Mouse (Mus musculus): ENCODE measurements at regions not wholly inside any gene's neighbourhood (a gene's known extent, or its start where the extent isn't known, plus 50 kb on each side); places are given as distances from the start of the nearest gene placed in this dataset.
A peak's percentile ranks its signal among the peaks of the same experiment; 100 is the strongest.

DNA sequence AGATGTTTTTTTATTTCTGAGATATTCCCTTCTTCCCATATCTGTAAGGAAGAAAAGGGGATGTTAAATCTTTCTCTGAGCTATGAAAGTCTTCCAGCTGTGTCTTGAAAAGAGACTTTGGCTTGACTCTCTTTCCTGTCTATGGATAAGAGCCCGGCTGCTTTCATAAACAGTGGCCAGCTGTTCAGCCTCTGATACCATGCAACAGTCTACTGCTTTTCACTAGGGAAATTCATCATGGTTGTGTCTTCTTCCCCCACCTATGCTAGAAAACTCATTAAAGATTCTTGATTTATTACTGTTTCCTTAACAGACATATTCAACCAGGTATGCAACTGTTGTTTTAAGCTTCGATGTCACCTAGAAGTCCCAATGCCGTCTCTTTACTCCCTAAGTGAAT lies 213.8 kb upstream of the Ferd3l start:
- no peak for DNase-seq (ENCODE audit: low spot score in 2 of 2)

DNA sequence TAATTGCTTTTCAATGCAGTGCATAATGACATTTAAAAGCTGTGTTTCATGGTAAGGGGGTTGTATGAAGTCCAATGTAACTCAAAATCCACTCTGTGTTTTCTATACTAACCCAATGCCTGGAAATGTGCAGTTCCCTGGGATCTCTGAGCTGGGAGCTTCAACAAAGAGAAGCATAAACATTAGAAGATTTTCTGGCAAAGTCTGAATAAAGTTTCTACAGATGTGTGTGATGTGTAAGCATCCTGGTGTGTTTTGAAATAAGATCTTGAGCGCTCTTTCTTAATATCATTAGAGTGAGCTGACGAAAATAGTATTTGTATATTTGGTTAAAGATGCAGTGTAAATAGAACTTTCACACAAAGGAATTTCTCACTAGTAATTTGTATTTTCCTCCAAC lies 212.2 kb upstream of the Ferd3l start:
- DNase-seq (ENCODE audit: low spot score in 2 of 2), result no peak

DNA sequence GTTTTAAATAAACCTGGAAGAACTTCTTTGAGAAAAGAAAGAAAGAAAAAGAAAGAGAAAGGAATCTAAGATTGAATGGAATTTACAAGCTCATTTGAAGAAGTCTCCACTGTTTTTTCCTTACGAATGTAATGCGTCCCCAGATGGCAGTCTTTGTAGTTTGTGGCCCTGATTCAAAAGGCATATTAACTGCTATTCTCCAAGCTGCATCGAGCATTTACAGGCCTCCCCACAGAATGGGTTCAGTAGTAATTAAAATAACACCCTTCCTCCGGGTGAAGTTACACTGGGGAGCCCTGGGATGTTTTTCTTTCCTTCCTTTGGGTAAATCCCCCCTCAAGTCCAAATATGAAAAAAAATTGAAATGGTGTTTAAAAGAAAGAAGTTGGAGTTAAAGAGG lies 211.2 kb upstream of the Ferd3l start:
- DNase-seq (ENCODE audit: low spot score in 2 of 2), result no peak

DNA sequence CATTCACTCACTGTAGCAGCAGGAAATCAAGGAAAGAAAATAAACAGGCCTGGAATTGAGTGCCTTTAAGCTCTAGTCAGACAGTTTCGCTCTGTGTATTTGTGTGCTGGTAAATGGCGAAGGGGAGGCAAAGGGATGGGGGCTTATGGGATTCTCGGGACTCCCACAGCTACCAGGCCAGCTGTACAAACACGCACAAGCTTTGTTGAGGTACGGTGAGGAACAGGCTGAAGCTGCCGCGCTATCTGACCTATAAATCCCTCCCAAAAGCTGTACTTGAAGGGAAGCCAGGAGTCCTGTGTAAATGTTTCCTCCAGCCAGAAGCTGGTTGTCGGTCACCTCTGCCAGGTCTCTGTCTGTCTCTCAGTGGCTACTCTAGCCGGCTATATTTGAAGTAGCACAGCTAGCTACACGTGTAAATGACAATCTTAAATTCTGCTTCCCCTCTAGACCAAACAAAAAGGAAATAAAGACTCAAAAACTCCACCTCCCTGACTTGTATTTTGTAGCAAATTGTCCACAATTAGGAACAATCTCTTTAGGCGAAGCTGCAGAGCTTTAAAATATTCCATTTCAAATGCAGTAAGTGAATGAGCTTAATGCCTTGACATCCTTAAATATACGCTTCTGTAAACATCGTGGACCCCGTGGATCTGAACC lies 210.5 kb upstream of the Ferd3l start:
- DNase-seq (ENCODE audit: low spot score in 2 of 2), result peak in 1 of 2 experiments; percentile 9

DNA sequence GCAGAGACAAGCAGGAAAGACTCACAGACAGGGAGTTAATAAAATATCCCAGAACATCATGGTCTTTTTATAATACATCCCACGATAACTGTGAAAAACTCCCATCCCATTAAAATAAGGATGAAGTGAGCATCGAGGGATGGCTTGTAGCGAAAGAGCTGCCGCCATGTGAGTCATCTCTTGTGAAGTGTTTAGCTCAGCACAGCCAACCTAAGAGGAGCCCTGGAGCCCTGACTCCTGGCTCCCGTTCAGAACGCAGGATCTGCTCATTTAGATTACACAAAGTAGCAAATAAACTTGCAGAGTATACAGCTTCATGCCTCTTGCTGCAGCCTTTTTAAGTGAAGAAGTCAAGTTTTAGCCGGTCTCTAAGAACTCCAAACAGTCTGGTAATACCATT lies 209.2 kb upstream of the Ferd3l start:
- peak; percentile 10 to 19 for DNase-seq (ENCODE audit: low spot score in 2 of 2)

DNA sequence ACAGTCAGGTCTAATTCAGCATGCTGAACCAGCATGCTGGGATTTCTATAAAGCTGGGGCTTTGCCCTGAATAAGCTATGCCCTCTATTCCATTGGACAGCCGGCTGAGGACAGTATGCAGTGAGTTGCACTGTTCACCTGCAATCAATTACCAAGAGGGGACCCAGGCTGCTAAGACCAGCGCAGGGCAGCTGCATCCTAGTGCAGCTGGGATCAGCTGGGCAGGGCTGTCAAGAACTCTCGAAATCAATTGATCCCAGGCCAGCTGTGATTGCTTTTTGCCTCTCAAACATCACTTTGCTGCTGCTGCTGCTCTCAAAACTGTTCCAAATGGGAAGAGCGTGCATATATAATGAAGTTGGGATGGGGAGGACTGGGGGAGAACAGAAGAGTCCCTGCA lies 196.3 kb upstream of the Ferd3l start:
- DNase-seq (ENCODE audit: low spot score in 2 of 2), result no peak

DNA sequence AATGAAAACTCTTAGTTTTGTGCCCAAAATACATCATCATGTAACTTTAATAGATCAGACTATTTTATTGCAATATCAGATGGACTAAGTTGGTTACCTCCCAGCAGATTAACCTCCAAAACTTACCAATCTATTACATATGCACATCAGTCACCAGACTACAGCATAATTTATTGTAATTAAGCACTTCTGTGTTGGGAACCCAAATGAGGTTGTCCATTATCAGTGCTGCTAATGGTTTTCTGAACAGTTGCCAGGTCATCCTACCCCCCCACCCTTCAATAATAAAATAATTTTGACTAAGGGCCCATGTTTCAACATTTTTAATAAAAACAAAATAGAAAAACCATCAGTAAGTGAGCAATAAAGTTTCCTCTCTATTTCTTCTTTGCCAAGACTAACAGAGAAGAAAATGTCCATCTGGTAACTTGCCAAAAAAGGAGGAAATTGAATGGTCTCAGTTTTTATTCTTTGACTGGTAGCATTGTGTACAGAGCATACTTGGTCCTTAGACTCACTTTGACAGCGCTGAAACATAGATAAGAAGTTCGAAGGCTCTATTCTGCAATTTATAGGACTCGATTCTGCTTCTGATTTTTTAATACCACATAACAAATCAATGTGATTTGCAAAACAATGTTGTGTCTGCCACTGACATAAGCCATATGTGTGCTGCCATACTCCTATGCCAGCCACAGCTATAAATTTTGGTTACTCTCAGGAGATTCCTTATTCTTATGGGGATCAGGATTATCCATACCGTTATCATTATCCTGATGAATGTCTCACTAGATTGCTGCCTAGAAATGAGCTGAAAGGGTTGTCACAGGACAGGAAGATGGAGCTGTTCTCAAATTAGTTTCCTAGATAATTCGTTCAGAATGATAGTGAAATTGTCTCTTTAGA lies 152.4 kb upstream of the Ferd3l start:
- DNase-seq (ENCODE audit: low spot score in 2 of 2), result no peak

DNA sequence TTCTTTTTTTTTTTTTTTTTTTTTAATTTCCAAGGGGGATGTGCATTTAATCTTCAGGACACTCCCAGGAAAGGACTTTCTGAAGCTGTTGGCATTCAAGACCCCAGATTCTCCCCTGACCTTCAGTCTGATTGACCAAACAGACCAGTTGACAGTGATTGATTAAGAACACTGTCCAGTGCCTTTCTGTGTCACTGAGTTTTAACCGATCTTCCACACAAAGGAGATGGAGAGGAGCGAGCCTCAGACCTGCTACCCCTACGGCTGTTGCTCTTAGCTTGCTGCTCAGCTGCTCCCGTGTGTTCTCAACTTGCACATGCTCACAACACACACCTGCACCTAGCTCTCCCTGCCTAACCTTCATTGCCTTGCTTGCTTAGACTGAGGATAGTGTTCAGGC lies 149.7 kb upstream of the Ferd3l start:
- no peak for DNase-seq (ENCODE audit: low spot score in 2 of 2)

DNA sequence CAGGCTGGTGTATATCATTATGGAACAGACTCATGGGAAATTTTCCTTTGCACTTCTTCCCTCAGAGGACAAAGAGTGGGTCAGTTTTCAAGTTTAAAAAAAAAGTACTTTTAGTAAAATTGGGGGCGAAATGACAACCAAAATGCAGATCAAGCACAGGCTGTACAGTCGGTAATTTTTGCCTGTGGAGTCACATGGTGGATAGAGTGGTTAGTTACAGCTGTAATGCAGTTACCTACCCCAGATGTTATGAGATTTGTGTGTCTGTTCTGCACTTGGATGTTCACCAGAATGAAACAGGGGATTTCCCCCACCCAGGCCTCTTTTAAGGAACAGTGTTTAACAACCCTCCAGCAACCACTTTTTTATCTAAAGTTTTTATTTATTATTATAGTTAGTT lies 148.3 kb upstream of the Ferd3l start:
- no peak for DNase-seq (ENCODE audit: low spot score in 2 of 2)

DNA sequence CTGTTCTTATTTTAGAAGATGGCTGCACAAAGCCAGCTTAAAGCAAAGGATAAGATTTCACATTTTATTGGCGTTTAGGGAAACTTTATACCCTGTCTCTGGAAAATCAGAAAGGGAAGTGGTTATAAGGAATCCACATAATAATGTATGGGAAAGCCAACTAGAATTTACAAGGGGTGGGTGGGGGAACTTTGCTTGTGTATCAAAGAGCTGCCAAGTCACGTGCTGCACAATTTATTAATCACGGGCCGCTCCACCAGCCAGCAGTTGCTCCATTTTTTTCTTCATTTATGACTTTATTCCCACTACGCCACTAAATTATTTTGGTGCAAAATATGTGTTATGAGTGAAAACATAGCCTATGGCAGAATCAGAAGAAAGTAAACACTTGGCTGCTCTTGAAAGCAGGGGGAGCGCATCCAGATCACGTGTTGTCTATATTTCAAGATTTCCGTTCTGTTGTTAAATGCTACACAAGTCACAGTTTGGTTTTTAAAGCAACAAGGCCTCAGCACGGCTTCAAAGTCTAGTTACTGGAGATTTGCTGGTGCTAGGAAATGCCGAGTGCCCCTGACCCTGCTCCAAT lies 123.9 kb upstream of the Ferd3l start:
- no peak for DNase-seq (ENCODE audit: low spot score in 2 of 2)

DNA sequence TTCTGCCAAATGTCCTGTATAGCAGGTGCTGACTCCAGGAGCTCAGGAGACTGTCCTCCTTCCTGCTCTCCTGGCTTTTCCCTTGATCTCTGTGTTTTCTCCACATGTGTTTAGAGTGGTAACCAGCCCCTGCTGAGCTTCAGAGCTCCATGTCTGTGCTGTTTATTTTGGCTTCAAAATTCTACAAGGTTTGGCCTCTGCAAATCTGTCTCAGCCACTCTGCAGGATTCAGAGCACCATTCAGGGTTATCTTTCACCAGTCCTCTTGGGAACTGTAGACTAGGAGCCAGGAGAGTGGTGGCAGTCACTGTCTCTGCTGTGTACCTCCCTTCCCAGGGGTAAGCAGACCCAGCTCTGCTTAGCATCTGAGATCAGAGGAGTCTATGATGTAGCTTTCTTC lies 102.7 kb upstream of the Ferd3l start:
- DNase-seq (ENCODE audit: low spot score in 2 of 2), result no peak

DNA sequence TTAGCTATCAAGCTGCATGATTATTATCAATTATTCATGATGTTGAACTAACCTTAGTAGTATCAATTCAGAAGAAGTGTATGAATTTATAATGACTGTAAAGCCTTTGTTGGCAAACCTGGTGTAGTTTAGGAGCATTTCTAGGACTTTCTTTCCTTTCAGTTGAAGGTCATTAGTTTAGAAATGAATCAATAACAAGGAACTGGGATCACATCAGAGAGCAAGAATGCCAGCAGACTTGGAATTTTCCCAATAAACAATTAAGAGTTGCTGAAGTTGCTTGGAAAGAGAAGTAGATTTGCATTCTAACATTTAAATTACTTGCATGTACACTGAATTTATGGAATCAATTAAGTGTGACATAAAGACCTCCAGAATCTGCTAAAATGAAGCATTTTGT lies 79.1 kb upstream of the Ferd3l start:
- DNase-seq (ENCODE audit: low spot score in 2 of 2), result no peak

DNA sequence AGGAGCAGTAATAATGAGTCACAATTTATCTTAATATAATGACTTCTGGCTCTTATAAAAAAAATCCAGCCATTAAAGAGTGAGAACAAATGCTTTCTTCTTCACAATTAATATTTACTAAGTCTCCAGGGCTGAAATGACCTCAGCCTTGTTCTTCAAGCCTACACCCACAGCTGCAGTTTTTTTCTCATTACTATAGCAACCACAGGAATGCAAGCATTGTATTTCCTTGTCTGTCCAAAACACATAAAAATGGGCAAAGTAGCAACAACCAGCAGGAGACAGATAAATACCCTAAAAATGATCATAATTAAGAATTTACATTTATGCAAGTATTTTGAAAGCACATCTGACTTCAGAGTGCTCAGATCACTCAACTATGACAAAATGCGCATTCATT lies 76.5 kb upstream of the Ferd3l start:
- no peak for DNase-seq (ENCODE audit: low spot score in 2 of 2)
